ENCODE assay signal across 8 mouse cellular contexts in genomic region chr1:60408501-60409167, GRCm38 (mm10). TPM values are rescaled to one million over a fixed set of nuclear protein-coding genes. Genes with fewer than 3 reads are reported as not detected.
DNase-seq lines count a peak whose midpoint lies in the region; ATAC-seq and TF ChIP-seq lines count a peak whose summit lies in the region.

No protein-coding gene starts in this region.

- peaks cover 2% of the 10 kb centered on the region; the same call in 1 of the 2 replicates for H3K79me2 ChIP-seq in liver, adult 2 months (ENCODE audit: control insufficient read depth, insufficient read depth, low read length)

- H3K4me3 ChIP-seq in liver, adult 2 months (ENCODE audit: insufficient read depth, low read depth, low read length) = peak overlapping the region; percentile 85; the same call in 1 of the 2 replicates
- peak overlapping the region; percentile 97 for H3K4me3 ChIP-seq in embryonic facial prominence, embryonic 14.5 days (ENCODE audit: low read depth, low read length)
- H3K4me3 ChIP-seq in limb, embryonic 11.5 days (ENCODE audit: low read depth, low read length) = peak overlapping the region; percentile 85
- peak overlapping the region; percentile 58 for H3K4me3 ChIP-seq in olfactory bulb, adult 2 months (ENCODE audit: insufficient read depth, low read depth, low read length)

- 38% methylated on average over 13 of the region's 13 CpGs for WGBS in liver, adult 2 months
- 10% methylated on average over 13 of the region's 13 CpGs for WGBS in embryonic facial prominence, embryonic 14.5 days
- WGBS in limb, embryonic 11.5 days = 16% methylated on average over 13 of the region's 13 CpGs
- 19% methylated on average over 13 of the region's 13 CpGs for WGBS in olfactory bulb, adult 2 months

- H3K27ac ChIP-seq in liver, adult 2 months (replicated peaks; ENCODE audit: insufficient read depth, low read depth, low read length) = no peak overlapping the region
- peak overlapping the region; percentile 94 for H3K27ac ChIP-seq in embryonic facial prominence, embryonic 14.5 days (replicated peaks; ENCODE audit: low read depth, low read length)
- H3K27ac ChIP-seq in limb, embryonic 11.5 days (replicated peaks; ENCODE audit: low read depth, low read length) = peak overlapping the region; percentile 89
- H3K27ac ChIP-seq in olfactory bulb, adult 2 months (ENCODE audit: insufficient read depth, low read depth, low read length) = peak overlapping the region; percentile 98

- peak overlapping the region; percentile 62 for H3K4me2 ChIP-seq in embryonic facial prominence, embryonic 14.5 days (ENCODE audit: low read depth, low read length)
- peak overlapping the region; percentile 58 for H3K4me2 ChIP-seq in limb, embryonic 11.5 days (ENCODE audit: low read depth, severe bottlenecking)

- no peak for TF ChIP-seq POLR2A in liver, adult 2 months (IDR thresholded peaks at IDR 0.05; ENCODE audit: extremely low read depth, insufficient read depth, low read length)
- no peak for TF ChIP-seq POLR2A in olfactory bulb, adult 2 months (IDR thresholded peaks at IDR 0.05; ENCODE audit: insufficient read depth, low read depth, low read length)

- no peak for TF ChIP-seq CTCF in liver, adult 2 months (IDR thresholded peaks at IDR 0.05; ENCODE audit: low read depth, low read length)
- TF ChIP-seq CTCF in olfactory bulb, adult 2 months (IDR thresholded peaks at IDR 0.05; ENCODE audit: insufficient read depth, low read depth, low read length) = no peak

- H3K27me3 ChIP-seq in liver, adult 2 months (ENCODE audit: control insufficient read depth, insufficient read depth, low read length) = no peaks in the 10 kb centered on the region
- no peaks in the 10 kb centered on the region for H3K27me3 ChIP-seq in embryonic facial prominence, embryonic 14.5 days (replicated peaks; ENCODE audit: control insufficient read depth, insufficient read depth, low read length)
- H3K27me3 ChIP-seq in limb, embryonic 11.5 days (ENCODE audit: control insufficient read depth, insufficient read depth, low read length) = no peaks in the 10 kb centered on the region

- no peaks in the 10 kb centered on the region for H3K36me3 ChIP-seq in liver, adult 2 months (ENCODE audit: control insufficient read depth, insufficient read depth, low read length)
- no peaks in the 10 kb centered on the region for H3K36me3 ChIP-seq in embryonic facial prominence, embryonic 14.5 days (ENCODE audit: control insufficient read depth, insufficient read depth, low read length)
- H3K36me3 ChIP-seq in limb, embryonic 11.5 days (ENCODE audit: control insufficient read depth, insufficient read depth, low read length) = no peaks in the 10 kb centered on the region

- ATAC-seq in embryonic facial prominence, embryonic 14.5 days (ENCODE audit: low read depth) = peak; percentile 47
- ATAC-seq in limb, embryonic 11.5 days (ENCODE audit: insufficient number of reproducible peaks, low FRiP score, low TSS enrichment, low read depth) = peak; percentile 62

- H3K9me3 ChIP-seq in embryonic facial prominence, embryonic 14.5 days (ENCODE audit: control insufficient read depth, low read length) = no peaks in the 10 kb centered on the region
- H3K9me3 ChIP-seq in limb, embryonic 11.5 days (ENCODE audit: control insufficient read depth, low read length) = no peaks in the 10 kb centered on the region

- H3K9ac ChIP-seq in liver, adult 2 months (ENCODE audit: low read depth, low read length) = peak overlapping the region; percentile 68
- peak overlapping the region; percentile 94 for H3K9ac ChIP-seq in embryonic facial prominence, embryonic 14.5 days (ENCODE audit: low read depth, low read length)
- peak overlapping the region; percentile 92 for H3K9ac ChIP-seq in limb, embryonic 11.5 days (ENCODE audit: low read length)

- no peak for DNase-seq in liver, adult 2 months (ENCODE audit: extremely low read depth, low read depth, low spot score)
- no peak for DNase-seq in liver
- no peak for DNase-seq in embryonic facial prominence, embryonic 14.5 days (ENCODE audit: low spot score)
- no peak for DNase-seq in limb, embryonic 11.5 days (ENCODE audit: low spot score)
- no peak for DNase-seq in gastrocnemius, postnatal 10 days
- DNase-seq in cerebellum, adult 8-10 months = no peak
- no peak for DNase-seq in frontal cortex, adult 2 months (ENCODE audit: extremely low spot score in 1 of 2, low spot score in 1 of 2)

- 0 out of 2 replicates have a peak, but pooled peaks cover 3% of the 10 kb centered on the region for H3K4me1 ChIP-seq in liver, adult 2 months (ENCODE audit: control insufficient read depth, insufficient read depth, low read length)
- peaks cover 17% of the 10 kb centered on the region for H3K4me1 ChIP-seq in embryonic facial prominence, embryonic 14.5 days (ENCODE audit: control insufficient read depth, insufficient read depth, low read length)
- 0 out of 2 replicates have a peak, but pooled peaks cover 3% of the 10 kb centered on the region for H3K4me1 ChIP-seq in limb, embryonic 11.5 days (ENCODE audit: control insufficient read depth, insufficient read depth, low read length)
- no peaks in the 10 kb centered on the region for H3K4me1 ChIP-seq in olfactory bulb, adult 2 months (ENCODE audit: control insufficient read depth, insufficient read depth, low read length)

RNA-seq across cellular contexts. Expression of gene Abi2, which starts 0.8 kb away (rescaled TPM):
- total RNA-seq in liver, adult 2 months (2014; rRNA removed) = 2.2 and 3.7 TPM in 2 replicates
- polyA plus RNA-seq in liver, adult 2 months (2012; rRNA removed) = 0.41 and 0.62 TPM in 2 replicates
- polyA plus RNA-seq in embryonic facial prominence, embryonic 14.5 days (2014; fragmentation: Nextera tagmentation; extraction: Ambion mirVana) = 17.1 and 18.6 TPM in 2 replicates
- 34.5 and 43.4 TPM in 2 replicates for polyA plus RNA-seq in limb, embryonic 11.5 days (2014; fragmentation: Nextera tagmentation; extraction: Ambion mirVana)
- polyA plus RNA-seq in olfactory bulb, adult 2 months (2012; ENCODE audit: insufficient read depth, insufficient read length, low replicate concordance, missing spikeins) = 401 TPM in 1 of 2 replicates, not detected in the other
- 10 to 100 TPM; 24.2 to 33.6 TPM for total RNA-seq in gastrocnemius, postnatal 10 days (2021)
- 116 and 122 TPM in 2 replicates for polyA plus RNA-seq in frontal cortex, adult 2 months (2012; rRNA removed)
